Mouse (Mus musculus): ENCODE results near the gene Actr6. TPM values are rescaled to one million over a fixed set of nuclear protein-coding genes. Genes with fewer than 3 reads are reported as not detected.
A peak's percentile ranks its signal among the peaks of the same experiment; 100 is the strongest.
"Not testable (repeated sequence)": the region's sequence is repeated elsewhere in the genome, so short reads cannot be mapped to it uniquely, and the experiment has no call there.

Gene Actr6
- total RNA-seq, 2 experiments from 2014 or later: 24.3 to 26.9 TPM

- peak; percentile 91 to 96 for DNase-seq (ENCODE audit: extremely low spot score in 1 of 2, low spot score in 2 of 2)
- intact Hi-C loops (cut with DNase I): no loop called here
Observed at GRCm38 (mm10) chr10:89686139-89686808, 45.8 kb downstream of the Actr6 start, which contains the start of gene Scyl2. Gene Scyl2, minus strand, starts transcription at chr10:89686285.

DNA sequence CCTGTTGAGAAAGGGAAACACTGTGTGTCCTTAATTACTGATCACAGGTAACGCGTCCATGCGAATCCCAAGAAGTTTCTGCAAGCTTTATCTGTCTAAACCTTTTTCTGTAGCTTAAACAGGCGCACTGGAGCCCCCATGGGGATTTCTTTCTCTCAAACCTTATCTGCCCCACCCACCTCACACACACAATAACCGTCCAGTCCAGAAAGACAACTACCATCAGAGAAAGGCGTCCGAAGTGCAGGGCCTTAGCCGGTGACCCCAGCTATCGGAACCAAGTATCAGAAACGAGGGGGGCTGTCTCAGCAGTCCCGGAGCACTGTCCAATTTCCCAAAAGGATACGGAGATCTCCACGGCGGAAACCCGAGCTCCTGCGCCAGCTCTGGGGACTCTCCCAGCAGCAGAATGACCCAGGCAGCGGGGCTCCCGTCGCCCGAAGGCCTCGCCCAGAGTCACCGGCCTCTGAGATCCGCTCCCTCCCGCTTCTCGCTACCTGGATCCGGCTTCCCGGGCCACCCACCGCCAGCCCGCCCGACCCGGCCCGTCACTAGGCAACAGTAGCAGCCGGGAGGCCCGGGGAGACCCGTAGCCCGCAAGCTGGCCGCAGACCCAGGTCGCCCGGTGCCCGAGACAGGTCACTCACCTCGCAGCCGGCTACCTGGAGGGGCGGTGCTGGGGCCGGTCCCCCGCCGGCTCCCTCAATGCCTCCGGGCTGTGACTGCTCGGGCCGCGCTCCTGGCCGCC, 46.5 kb downstream of the Actr6 start:
- DNase-seq (ENCODE audit: extremely low spot score in 1 of 2, low spot score in 2 of 2): peak; percentile 9 to 60
- intact Hi-C loops (cut with DNase I): no loop called here

DNA sequence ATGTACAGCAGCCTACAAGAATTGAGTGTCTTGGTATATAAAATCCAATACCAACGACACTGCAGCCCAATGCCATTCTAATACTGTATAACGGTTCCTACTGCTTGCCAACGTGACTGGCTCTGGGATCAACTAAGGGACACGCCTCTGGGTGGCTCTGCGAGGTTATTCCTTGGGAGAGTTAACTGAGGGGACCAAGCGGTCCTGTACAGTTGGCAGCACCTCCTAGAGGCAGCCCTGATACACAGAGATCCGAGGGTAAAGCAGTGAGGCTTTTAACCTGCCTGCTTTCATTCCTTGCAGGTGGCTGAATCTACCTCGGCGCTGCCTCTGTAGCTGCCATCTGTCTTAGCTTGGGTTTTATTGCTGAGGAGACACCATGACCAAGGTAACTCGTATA, 49.1 kb downstream of the Actr6 start:
- no peak for DNase-seq (ENCODE audit: extremely low spot score in 1 of 2, low spot score in 2 of 2)
- intact Hi-C loops (cut with DNase I): no loop called here

DNA sequence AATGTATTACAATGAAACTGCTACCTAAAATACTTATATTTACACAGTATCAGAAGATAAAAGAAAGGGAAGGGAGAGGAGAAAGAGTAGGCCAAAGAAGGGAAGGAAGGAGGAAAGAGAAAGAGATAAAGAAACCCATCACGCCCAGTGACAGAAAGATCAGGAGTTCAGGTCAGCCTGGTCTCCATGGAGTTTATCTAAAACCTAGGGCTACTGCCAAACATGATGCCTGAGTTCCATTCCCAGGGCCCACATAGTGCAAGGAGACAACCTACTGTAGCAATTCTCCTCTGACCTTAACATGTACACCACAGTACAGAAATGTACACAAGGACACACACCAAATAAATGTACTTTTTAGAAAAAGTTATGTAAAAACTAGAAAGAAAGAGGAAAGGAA, 49.9 kb downstream of the Actr6 start:
- no peak for DNase-seq (ENCODE audit: extremely low spot score in 1 of 2, low spot score in 2 of 2)
- intact Hi-C loops (cut with DNase I): no loop called here

DNA sequence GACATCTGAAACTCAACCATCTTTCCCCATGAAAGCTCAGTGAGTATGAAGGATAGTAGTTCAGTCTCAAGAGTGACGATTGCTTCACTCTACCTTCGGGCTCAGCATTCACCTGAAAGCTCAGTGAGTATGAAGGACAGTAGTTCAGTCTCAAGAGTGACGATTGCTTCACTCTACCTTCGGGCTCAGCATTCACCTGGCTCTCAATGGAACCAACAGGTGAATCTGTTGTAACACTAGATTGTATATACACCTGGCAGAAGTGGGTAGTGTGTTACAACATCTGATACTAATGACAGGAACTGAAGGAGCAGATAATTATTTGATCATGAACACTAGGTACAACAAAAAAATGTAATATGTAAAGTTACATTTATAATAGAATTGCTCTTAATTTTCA, 50.4 kb downstream of the Actr6 start:
- intact Hi-C loops (cut with DNase I): no loop called here
- no peak for DNase-seq (ENCODE audit: extremely low spot score in 1 of 2, low spot score in 2 of 2)

DNA sequence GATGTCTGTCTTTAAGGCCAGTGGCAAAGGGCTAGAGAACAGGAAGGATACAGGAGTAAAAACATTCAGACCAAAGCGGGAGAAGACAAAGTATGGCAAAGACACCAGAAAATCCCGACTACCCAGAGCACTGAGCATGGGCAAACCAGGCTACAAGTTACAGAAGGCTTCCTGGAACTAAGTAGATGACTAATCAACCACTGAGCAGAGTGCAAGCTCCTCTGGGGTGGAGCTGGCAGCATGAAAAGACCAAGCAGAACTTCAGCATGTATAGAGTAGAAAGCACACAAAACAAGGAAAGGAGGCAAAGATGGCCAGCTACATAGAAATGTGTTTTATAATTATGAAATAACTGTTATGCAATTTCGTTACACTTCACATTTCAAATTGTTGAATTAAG, 51.6 kb downstream of the Actr6 start:
- intact Hi-C loops (cut with DNase I): no loop called here
- no peak for DNase-seq (ENCODE audit: extremely low spot score in 1 of 2, low spot score in 2 of 2)

DNA sequence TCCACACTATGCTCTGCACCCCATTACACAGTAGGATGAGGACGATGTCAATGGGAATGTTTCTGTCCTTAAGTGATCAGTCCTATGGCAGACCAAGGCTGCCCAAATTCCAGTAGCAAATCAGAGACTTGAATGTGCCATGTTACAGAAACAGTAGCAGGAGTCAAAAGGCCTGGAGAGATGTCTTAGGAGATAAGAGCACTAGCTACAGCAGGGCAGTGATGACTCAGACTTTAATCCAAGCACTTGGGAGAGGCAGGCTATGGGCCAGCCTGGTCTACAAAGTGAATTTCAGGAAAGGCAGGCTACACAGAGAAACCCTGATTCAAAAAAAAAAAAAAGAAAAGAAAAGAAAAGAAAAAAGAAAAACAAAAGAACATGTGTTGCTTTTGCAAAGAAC, 52.6 kb downstream of the Actr6 start:
- intact Hi-C loops (cut with DNase I): no loop called here
- DNase-seq (ENCODE audit: extremely low spot score in 1 of 2, low spot score in 2 of 2): no peak

GRCm38 (mm10) chr10:89678054-89678453, 54.0 kb downstream of the Actr6 start:
- no peak for DNase-seq (ENCODE audit: extremely low spot score in 1 of 2, low spot score in 2 of 2)
- intact Hi-C loops (cut with DNase I): no loop called here

DNA sequence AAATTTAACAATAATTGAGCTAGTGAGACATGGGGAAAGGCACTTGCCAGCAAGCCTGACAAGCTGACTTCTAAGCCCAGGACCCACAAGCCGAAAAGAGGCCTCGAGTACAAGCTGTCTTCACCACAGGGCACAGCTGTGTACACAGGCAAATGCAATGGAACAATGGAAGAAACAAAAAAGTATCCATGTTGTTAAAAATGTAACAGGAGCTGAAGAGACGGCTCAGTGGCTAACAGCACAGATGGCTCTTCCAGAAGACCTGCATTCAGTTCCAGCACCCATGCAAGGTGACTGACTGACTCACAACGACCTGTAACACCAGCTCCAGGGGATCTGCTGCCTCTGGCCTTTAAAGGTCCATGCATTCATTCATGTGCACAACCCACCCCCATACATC, 55.5 kb downstream of the Actr6 start:
- no peak for DNase-seq (ENCODE audit: extremely low spot score in 1 of 2, low spot score in 2 of 2)
- intact Hi-C loops (cut with DNase I): no loop called here

GRCm38 (mm10) chr10:89670371-89670770, 61.7 kb downstream of the Actr6 start:
- DNase-seq (ENCODE audit: extremely low spot score in 1 of 2, low spot score in 2 of 2); intact Hi-C loops (cut with DNase I): not testable (repeated sequence)

GRCm38 (mm10) chr10:89667571-89667970, 64.5 kb downstream of the Actr6 start:
- intact Hi-C loops (cut with DNase I): no loop called here
- no peak for DNase-seq (ENCODE audit: extremely low spot score in 1 of 2, low spot score in 2 of 2)

GRCm38 (mm10) chr10:89665679-89666078, 66.4 kb downstream of the Actr6 start:
- DNase-seq (ENCODE audit: extremely low spot score in 1 of 2, low spot score in 2 of 2): no peak
- intact Hi-C loops (cut with DNase I): no loop called here

DNA sequence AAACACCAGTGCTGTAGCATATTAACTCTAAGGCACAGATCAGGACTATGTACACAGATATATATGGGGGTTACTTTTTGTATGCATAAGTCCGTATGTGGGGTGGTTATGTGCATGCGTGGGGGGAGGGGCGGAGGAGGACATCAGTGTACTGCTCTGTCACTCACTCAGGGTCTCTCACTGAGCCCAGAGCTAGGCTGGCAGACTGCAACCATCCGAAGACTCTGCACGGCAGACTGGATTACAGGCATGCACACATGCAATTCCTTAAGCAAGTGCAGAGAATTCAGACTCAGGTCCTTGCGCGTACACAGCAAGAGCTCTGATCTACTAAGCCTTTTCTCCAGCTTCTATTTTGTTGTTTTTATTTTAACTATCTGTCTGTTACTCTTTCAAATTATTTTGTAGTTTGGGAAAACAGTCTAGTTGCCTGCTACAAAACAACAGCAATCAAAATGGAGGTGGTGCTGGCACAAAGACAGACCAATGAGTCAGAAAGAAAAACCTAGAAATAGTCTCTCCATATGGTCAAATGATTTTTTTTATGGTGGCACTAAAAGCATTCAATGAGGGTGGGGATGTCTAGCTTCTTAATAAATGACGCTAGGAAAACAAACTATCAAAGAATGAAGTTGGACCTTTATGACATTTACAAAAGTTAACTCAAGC, 67.0 kb downstream of the Actr6 start:
- intact Hi-C loops (cut with DNase I): no loop called here
- DNase-seq (ENCODE audit: extremely low spot score in 1 of 2, low spot score in 2 of 2): no peak

Other genes starting within 250 kb of the Actr6 start
- gene Nr1h4, start 198.7 kb downstream of the Actr6 start, total RNA-seq (2021): under 1 TPM; 0.17 to 0.34 TPM
- gene Slc17a8, start 111.0 kb downstream of the Actr6 start, total RNA-seq (2021): 1 to 10 TPM; 5.8 to 8.9 TPM
- gene Scyl2, start 46.0 kb downstream of the Actr6 start, total RNA-seq (2021): 10 to 100 TPM; 30.2 to 32.5 TPM
- 10 to 100 TPM; 75.0 to 78.5 TPM for gene Uhrf1bp1l, start 12.7 kb upstream of the Actr6 start, total RNA-seq (2021)
- 100 to 1,000 TPM; 366 TPM for gene Anks1b, start 141.2 kb upstream of the Actr6 start, total RNA-seq (2021)